Mouse (Mus musculus) heart, postnatal 0 days (tissue): ENCODE results near the gene Sst.

ENCODE experiments used
- CTCF ChIP-seq: IDR thresholded peaks from 2 replicates; pipeline ENCODE4 v1.5.1; 2016; ENCODE audit warnings: antibody characterized with exemption, control low read depth, low read depth
- EP300 ChIP-seq: IDR thresholded peaks from 2 replicates; pipeline ENCODE4 v1.6.1; 2016; ENCODE audit warnings: antibody characterized with exemption, low read depth

GRCm38 (mm10) chr16:23849720-23850119, 41.0 kb downstream of the Sst start:
- TF ChIP-seq CTCF (no peak), EP300 (no peak)
